Mouse (Mus musculus) olfactory bulb, adult 2 months (tissue): ENCODE measurements around the gene Xab2. TPM values are rescaled to one million over a fixed set of nuclear protein-coding genes. Genes with fewer than 3 reads are reported as not detected.

Source experiments
- H3K27ac ChIP-seq: fragments of 200-500 bp; 2 replicates; pipeline ENCODE4 v1.5.1; 2012; ENCODE audit warnings: low read depth, low read length; ENCODE audit not compliant: insufficient read depth
- H3K4me1 ChIP-seq: fragments of 200-500 bp; 2 replicates; pipeline ENCODE4 v1.6.1; 2012; ENCODE audit warnings: low read length; ENCODE audit not compliant: control insufficient read depth, insufficient read depth
- H3K4me3 ChIP-seq: fragments of 200-500 bp; 2 replicates; pipeline ENCODE4 v1.5.1; 2012; ENCODE audit warnings: mild to moderate bottlenecking, low read depth, low read length, moderate library complexity; ENCODE audit not compliant: insufficient read depth
- CTCF ChIP-seq: fragments of 200-500 bp; IDR thresholded peaks from 2 replicates; pipeline ENCODE4 v1.5.1; 2012; ENCODE audit warnings: low read depth, mild to moderate bottlenecking, low read length, moderate library complexity; ENCODE audit not compliant: insufficient read depth
- POLR2A ChIP-seq: fragments of 200-500 bp; IDR thresholded peaks from 2 replicates; pipeline ENCODE4 v1.6.1; 2012; ENCODE audit warnings: mild to moderate bottlenecking, low read depth, low read length, moderate library complexity; ENCODE audit not compliant: insufficient read depth
- WGBS: fragments of 180-500 bp; shearing (Covaris S2); methylation state at CpG from one replicate; pipeline ENCODE4 v1.1.7; 2018; 5-methylcytosine and 5-hydroxymethylcytosine counted together
- polyA plus RNA-seq: library from polyadenylated mRNA; stranded (reverse); fragments of >200 nt; gene quantifications from 2 replicates; pipeline ENCODE4 v1.2.4, GENCODE M21; 2012; ENCODE audit warnings: low replicate concordance; ENCODE audit not compliant: missing spikeins, insufficient read depth, insufficient read length

Gene Xab2
- polyA plus RNA-seq, 1 experiment: not detected

DNA sequence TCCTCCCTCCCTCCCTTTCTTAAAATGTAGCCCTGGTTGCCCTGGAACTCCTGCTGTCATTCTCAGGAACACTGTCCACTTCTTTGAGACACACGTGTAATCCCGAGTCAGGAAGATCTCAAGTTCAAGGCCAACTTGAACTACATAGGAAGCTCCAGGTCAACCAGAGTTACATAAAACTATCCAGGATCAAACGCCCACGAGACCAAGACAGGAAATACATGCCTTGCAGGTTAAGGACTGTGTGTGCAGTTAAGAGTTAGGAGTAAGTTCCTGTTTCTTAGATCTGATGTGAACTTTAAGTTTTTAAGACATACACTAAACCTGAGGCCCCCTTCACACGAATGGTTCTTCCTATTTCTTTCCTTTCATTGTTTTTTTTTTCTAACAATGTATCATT is 5.9 kb upstream of the Xab2 start:
- Histone ChIP-seq H3K27ac (no peak overlapping the region), H3K4me1 (peaks cover 10% of the 10 kb centered on the region), H3K4me3 (no peak overlapping the region)
- TF ChIP-seq CTCF: no peak
- no peak for TF ChIP-seq POLR2A
- WGBS: 56% methylated on average over 5 of the region's 5 CpGs

DNA sequence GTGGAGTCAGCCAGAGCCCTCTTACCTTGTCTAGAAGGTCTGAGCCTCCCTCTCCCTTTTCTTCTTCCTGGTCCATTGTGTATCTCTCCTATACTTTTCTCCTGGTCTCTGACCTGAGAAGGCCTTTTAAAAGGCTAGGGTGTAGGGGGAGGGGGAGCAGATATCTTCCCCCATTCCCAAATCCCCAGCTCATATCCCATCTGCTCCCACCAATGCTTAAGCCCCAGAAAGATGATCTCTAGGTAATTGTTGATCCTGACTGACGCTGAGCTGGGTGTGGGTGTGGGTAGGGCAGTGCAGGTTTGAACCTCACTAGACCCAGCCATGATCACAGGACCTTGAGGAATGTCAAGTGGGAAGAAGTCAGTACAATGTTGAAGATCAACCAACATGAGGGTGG is 4.3 kb upstream of the Xab2 start, which contains the start of gene Pcp2:
Gene Pcp2, minus strand, starts transcription at position 101 of the 400 bp plus-strand sequence.
- Histone ChIP-seq H3K27ac (no peak within 1 kb of the TSS), H3K4me1 (peaks cover under 1% of the 10 kb centered on the region), H3K4me3 (no peak within 1 kb of the TSS)
- WGBS: 63% methylated on average over 1 of the region's 1 CpGs
- TF ChIP-seq POLR2A (no peak), CTCF (no peak)

DNA sequence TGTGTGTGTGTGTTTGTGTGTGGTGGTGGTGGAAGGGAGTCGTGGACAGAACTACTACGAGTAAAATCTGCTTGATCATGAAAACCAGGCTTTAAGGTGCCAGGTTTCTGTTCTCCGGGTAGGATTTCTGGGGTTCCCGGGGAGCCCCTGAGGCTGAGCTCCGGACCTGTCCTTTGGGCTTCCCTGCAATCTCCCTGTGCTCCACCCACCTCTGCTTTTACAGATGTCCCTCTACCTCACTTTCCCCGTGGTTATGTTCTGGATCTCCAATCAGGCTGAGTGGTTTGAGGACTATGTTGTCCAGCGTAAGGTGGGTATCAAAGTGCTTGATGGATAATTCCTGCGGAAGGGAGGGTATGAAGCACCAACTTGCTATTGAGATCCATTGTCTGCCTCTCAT is 1.0 kb upstream of the Xab2 start:
- TF ChIP-seq CTCF: no peak
- WGBS: 63% methylated on average over 8 of the region's 8 CpGs
- no peak overlapping the region for H3K27ac ChIP-seq
- H3K4me1 ChIP-seq: peaks cover 2% of the 10 kb centered on the region
- no peak overlapping the region for H3K4me3 ChIP-seq

GRCm38 (mm10) chr8:3609816-3610150 is 11.3 kb downstream of the Xab2 start:
- Histone ChIP-seq H3K4me1 (no peaks in the 10 kb centered on the region), H3K27ac (no peak overlapping the region), H3K4me3 (no peak overlapping the region)
- TF ChIP-seq POLR2A (no peak), CTCF (no peak)
- 80% methylated on average over 6 of the region's 6 CpGs for WGBS

- H3K27ac ChIP-seq: no peak overlapping the region
- no peak for TF ChIP-seq CTCF
- no peak for TF ChIP-seq POLR2A
- WGBS: 74% methylated on average over 12 of the region's 12 CpGs
- no peaks in the 10 kb centered on the region for H3K4me1 ChIP-seq
- no peak overlapping the region for H3K4me3 ChIP-seq
These were observed 11.9 kb downstream of the Xab2 start for GRCm38 (mm10) chr8:3609046-3609815.

DNA sequence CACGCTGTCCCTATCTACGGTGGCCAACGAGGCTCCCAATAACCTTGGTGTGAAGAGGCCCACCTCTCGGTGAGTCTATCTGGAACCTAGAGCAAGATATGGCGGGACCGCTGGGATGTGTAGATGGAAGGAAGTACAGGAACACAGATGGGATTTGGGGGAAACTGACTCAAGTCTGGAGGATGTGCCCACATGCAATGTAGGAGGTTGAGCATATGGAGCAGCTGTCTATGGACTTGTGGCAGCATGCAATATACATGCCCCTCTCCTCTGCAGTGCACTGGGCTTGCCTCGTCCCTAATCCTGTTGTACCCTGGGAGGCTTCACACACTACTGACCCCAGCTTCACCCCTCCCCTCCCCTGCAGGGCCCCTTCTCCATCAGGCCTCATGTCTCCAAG is 13.3 kb downstream of the Xab2 start:
- 85% methylated on average over 7 of the region's 7 CpGs for WGBS
- H3K4me1 ChIP-seq: no peaks in the 10 kb centered on the region
- H3K27ac ChIP-seq: no peak overlapping the region
- H3K4me3 ChIP-seq: no peak overlapping the region
- TF ChIP-seq CTCF: no peak
- TF ChIP-seq POLR2A: no peak

- Histone ChIP-seq H3K4me1 (no peaks in the 10 kb centered on the region), H3K4me3 (no peak overlapping the region), H3K27ac (no peak overlapping the region)
- WGBS: 69% methylated on average over 16 of the region's 16 CpGs
- TF ChIP-seq CTCF (no peak), POLR2A (no peak)
These were observed 14.5 kb downstream of the Xab2 start for GRCm38 (mm10) chr8:3606593-3606992.

- H3K4me3 ChIP-seq: no peak overlapping the region
- H3K27ac ChIP-seq: no peak overlapping the region
- no peaks in the 10 kb centered on the region for H3K4me1 ChIP-seq
- TF ChIP-seq CTCF: no peak
- WGBS: 83% methylated on average over 13 of the region's 13 CpGs
These were observed 17.7 kb downstream of the Xab2 start for GRCm38 (mm10) chr8:3603439-3603838.

DNA sequence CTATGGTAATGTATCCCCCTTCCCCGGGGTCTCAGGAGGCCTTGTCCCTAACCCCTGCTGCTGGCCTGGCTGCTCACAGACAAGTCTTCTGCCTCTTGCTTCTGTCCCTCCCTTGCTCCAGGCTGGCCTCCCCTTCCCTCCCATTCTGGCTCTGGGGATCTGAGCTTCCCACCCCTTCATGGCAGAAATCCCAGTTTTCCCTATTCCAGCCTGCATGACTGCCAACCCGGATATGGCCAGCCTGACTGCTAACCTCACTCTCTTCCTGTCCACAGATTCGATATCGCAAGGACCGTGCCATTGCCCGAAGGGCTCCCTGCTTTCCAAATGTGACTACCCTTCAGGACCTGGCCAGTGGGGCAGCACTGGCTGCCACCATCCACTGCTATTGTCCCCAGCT is 20.7 kb downstream of the Xab2 start:
- Histone ChIP-seq H3K4me3 (no peak overlapping the region), H3K27ac (no peak overlapping the region), H3K4me1 (no peaks in the 10 kb centered on the region)
- TF ChIP-seq POLR2A (no peak), CTCF (no peak)
- 58% methylated on average over 6 of the region's 6 CpGs for WGBS

DNA sequence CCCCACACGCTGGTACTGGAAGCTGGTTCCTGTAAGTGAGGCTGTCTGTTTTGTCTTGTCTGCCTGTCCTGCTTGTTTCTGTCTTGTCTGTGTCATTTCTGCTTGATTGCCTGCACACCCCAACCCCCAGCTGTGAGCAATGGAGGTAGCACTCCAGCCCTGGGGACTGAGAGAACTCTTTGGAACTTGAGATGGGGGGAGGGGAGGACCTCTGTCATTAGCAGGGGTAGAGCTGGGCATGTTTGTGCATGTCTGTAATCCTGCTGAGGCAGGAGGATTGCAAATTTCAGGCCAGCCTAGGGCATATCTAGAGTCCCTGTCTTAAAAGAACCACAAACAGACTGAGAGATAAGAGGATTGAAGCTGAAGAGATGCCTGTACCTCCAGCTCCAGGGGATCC is 21.9 kb downstream of the Xab2 start:
- Histone ChIP-seq H3K4me3 (no peak overlapping the region), H3K27ac (no peak overlapping the region), H3K4me1 (no peaks in the 10 kb centered on the region)
- no peak for TF ChIP-seq POLR2A
- no peak for TF ChIP-seq CTCF
- WGBS: 85% methylated on average over 1 of the region's 1 CpGs
